Mouse (Mus musculus) neural tube, embryonic 13.5 days (tissue): ENCODE results near the gene Napepld. TPM values are rescaled to one million over a fixed set of nuclear protein-coding genes. Genes with fewer than 3 reads are reported as not detected.
A peak's percentile ranks its signal among the peaks of the same experiment; 100 is the strongest.

Source experiments
- ATAC-seq: fragments of 200-750 bp; cut with Nextera tagmentation; 2 replicates; pipeline ENCODE4 v1.8.0; 2017; ENCODE audit warnings: low read depth, mild to moderate bottlenecking, moderate TSS enrichment, moderate library complexity
- H3K27ac ChIP-seq: fragments of 300-500 bp; sonication (generic); replicated peaks from 2 replicates; pipeline ENCODE4 v1.5.1; 2015; ENCODE audit warnings: moderate library complexity, mild to moderate bottlenecking, inconsistent platforms
- H3K27me3 ChIP-seq: fragments of 300-500 bp; sonication (generic); 2 replicates; pipeline ENCODE4 v1.6.1; 2015; ENCODE audit warnings: mild to moderate bottlenecking, inconsistent platforms
- H3K36me3 ChIP-seq: fragments of 300-500 bp; sonication (generic); 2 replicates; pipeline ENCODE4 v1.6.1; 2015; ENCODE audit warnings: mild to moderate bottlenecking, inconsistent platforms
- H3K4me1 ChIP-seq: fragments of 300-500 bp; sonication (generic); replicated peaks from 2 replicates; pipeline ENCODE4 v1.6.1; 2015; ENCODE audit warnings: inconsistent platforms
- H3K4me2 ChIP-seq: fragments of 300-500 bp; sonication (generic); 2 replicates; pipeline ENCODE4 v1.6.1; 2015; ENCODE audit warnings: inconsistent platforms, mild to moderate bottlenecking, moderate library complexity
- H3K4me3 ChIP-seq: fragments of 300-500 bp; sonication (generic); 2 replicates; pipeline ENCODE4 v1.5.1; 2015; ENCODE audit warnings: mild to moderate bottlenecking, inconsistent platforms
- H3K9ac ChIP-seq: fragments of 300-500 bp; sonication (generic); 2 replicates; pipeline ENCODE4 v1.6.1; 2015; ENCODE audit warnings: moderate library complexity, mild to moderate bottlenecking, inconsistent platforms
- H3K9me3 ChIP-seq: fragments of 300-500 bp; sonication (generic); 2 replicates; pipeline ENCODE4 v1.6.1; 2016; ENCODE audit warnings: inconsistent platforms
- WGBS: fragments of 180-500 bp; shearing (Covaris S2); methylation state at CpG from one replicate; pipeline ENCODE4 v1.1.7; 2015; 5-methylcytosine and 5-hydroxymethylcytosine counted together
- polyA plus RNA-seq: library from polyadenylated mRNA; unstranded; fragments of >200 nt; fragmentation: Nextera tagmentation; extraction: Ambion mirVana; gene quantifications from 2 replicates; pipeline ENCODE4 v1.2.1, GENCODE M21; 2015

Napepld gene
- polyA plus RNA-seq, 1 experiment from 2014 or later: 2.0 TPM

DNA sequence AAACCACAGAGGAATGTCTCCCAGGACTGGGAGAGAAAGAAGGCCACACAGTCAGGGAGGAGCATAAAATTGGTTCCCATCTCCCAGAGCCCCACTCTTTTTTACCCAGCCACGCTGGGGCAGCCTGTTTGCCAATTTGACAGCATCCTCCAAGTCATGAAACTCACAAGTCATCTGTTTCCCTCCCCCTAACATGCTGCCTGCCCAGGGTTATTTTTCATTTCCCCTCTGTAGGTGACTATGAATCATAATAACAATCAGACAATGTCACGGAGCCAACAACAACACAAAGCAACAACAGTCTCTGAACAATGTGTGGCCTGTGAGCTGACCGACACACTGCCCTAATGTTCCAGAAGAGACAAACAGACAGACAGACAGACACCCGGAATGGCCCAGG is 21.2 kb downstream of the Napepld start:
- Histone ChIP-seq H3K4me1 (no peaks in the 10 kb centered on the region), H3K36me3 (peaks cover 30% of the 10 kb centered on the region), H3K27me3 (no peaks in the 10 kb centered on the region), H3K4me3 (no peak overlapping the region), H3K9me3 (0 out of 2 replicates have a peak, but pooled peaks cover 8% of the 10 kb centered on the region), H3K9ac (no peak overlapping the region), H3K27ac (no peak overlapping the region), H3K4me2 (no peak overlapping the region)
- 62% methylated on average over 4 of the region's 4 CpGs for WGBS
- ATAC-seq: no peak

DNA sequence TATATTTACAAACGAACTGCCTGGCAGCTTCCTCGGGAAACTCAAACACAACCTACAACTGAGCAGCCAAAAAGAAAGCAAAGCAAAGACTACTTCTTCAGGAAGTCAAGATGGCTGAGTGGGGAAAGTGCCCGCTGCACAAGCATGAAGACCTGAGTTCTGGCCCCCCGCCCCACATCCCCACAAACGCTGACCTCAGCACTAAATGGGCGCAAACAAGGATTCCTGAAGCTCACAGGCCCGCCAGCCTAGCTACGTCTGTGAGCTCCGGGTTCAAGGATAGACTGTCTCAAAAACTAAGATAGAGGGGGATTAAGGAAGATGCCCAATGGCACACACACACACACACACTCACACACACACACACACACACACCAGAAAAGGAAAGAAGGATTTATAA is 22.8 kb downstream of the Napepld start:
- no peak overlapping the region for H3K4me3 ChIP-seq
- H3K9ac ChIP-seq: no peak overlapping the region
- no peak for ATAC-seq
- H3K27me3 ChIP-seq: no peaks in the 10 kb centered on the region
- WGBS: 93% methylated on average over 9 of the region's 9 CpGs
- H3K9me3 ChIP-seq: no peaks in the 10 kb centered on the region
- no peak overlapping the region for H3K27ac ChIP-seq
- H3K4me1 ChIP-seq: peaks cover 2% of the 10 kb centered on the region
- no peak overlapping the region for H3K4me2 ChIP-seq
- H3K36me3 ChIP-seq: peaks cover 26% of the 10 kb centered on the region

DNA sequence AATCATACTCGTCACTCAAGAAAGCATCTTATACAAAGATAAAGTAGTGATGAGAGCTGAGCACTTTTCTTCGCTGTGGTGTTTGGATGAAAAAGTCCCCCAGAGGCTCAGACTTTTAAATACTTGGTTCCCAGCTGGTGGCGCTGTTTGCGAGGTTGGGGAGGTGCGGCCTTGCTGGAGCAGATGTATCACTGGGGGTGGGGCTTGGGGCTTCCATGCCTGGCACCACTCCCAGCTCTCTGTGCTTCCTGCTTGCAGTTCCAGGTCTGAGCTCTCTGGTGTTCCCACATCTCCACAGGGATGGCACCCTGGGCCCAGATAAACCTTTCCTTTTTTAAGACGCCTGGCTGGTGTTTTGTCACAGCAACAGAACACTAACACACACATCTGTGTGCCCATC is 23.3 kb downstream of the Napepld start:
- no peak overlapping the region for H3K27ac ChIP-seq
- no peak for ATAC-seq
- peaks cover 22% of the 10 kb centered on the region for H3K36me3 ChIP-seq
- 91% methylated on average over 6 of the region's 6 CpGs for WGBS
- H3K4me3 ChIP-seq: no peak overlapping the region
- no peaks in the 10 kb centered on the region for H3K9me3 ChIP-seq
- no peak overlapping the region for H3K9ac ChIP-seq
- H3K4me1 ChIP-seq: peaks cover 6% of the 10 kb centered on the region
- no peaks in the 10 kb centered on the region for H3K27me3 ChIP-seq
- no peak overlapping the region for H3K4me2 ChIP-seq

DNA sequence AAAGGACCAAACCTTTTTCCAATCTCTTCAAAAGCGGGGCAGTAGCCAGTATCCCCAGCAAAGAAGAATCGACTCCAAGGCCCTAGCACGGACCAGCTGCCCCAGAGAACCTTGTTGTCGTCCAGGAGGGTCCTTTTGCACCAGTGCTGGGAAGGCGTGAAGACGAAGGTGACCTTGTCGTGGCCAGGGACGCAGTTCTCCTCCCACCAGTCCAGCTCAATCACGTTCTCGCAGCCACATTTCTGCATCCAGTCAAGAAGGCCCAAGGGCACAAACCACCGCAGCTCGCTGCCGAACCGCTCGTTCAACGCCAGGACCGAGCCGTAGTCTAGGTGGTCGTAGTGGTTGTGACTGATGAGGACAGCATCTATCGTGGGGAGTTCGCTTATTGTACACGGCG is 25.7 kb downstream of the Napepld start:
- Histone ChIP-seq H3K9me3 (no peaks in the 10 kb centered on the region), H3K9ac (no peak overlapping the region), H3K4me3 (no peak overlapping the region), H3K4me2 (no peak overlapping the region), H3K27ac (no peak overlapping the region), H3K27me3 (no peaks in the 10 kb centered on the region), H3K4me1 (peaks cover 8% of the 10 kb centered on the region), H3K36me3 (peaks cover 23% of the 10 kb centered on the region)
- 94% methylated on average over 23 of the region's 23 CpGs for WGBS
- ATAC-seq: no peak

DNA sequence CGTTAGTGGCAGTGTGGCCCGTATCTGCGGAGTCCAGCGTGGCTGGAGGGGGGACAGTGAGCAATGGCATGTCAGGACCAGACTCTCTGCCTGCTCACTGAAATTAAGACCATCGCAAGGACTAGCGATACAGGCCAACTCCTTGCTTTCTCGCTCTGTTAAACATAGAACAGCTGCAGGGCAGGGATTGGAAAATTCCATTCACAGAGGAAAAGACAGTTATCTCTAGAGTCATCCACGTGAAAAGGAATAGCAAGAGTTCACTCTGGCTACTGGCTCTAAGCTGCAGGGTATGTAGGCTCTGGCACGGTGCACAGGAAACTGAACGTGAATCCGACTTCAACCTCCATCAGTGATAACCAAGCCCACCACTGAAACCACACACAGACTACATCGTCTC is 26.2 kb downstream of the Napepld start:
- 71% methylated on average over 12 of the region's 12 CpGs for WGBS
- Histone ChIP-seq H3K36me3 (peaks cover 27% of the 10 kb centered on the region), H3K4me2 (no peak overlapping the region), H3K4me3 (no peak overlapping the region), H3K27ac (0 out of 2 replicates have a peak overlapping the region, but pooled peaks have one; percentile 9), H3K9me3 (no peaks in the 10 kb centered on the region), H3K9ac (no peak overlapping the region), H3K4me1 (peaks cover 8% of the 10 kb centered on the region), H3K27me3 (no peaks in the 10 kb centered on the region)
- no peak for ATAC-seq

DNA sequence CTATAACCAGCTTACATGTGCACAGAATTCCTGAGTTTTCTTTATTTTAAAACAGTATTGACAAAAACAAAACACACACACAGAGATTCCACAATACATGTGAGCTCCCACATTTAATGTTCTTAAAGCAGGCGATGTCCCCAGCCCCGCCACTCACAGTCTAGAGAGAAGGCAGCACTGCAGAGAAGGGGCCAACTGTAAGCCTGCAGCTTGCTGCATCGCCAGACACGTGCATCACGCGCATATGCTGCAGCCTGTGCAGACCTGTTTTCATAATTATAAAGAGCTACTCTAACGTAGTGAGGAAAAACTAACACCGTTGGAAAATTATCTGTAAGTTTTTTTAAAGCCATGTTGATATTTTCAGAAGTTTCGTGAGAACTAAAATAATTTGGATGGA is 27.5 kb downstream of the Napepld start:
- ATAC-seq: no peak
- Histone ChIP-seq H3K9me3 (no peaks in the 10 kb centered on the region), H3K27ac (no peak overlapping the region), H3K4me2 (peak overlapping the region; percentile 43; the same call in 1 of the 2 replicates), H3K27me3 (no peaks in the 10 kb centered on the region), H3K4me3 (no peak overlapping the region), H3K4me1 (peaks cover 8% of the 10 kb centered on the region), H3K9ac (no peak overlapping the region), H3K36me3 (peaks cover 32% of the 10 kb centered on the region)
- 72% methylated on average over 9 of the region's 9 CpGs for WGBS

DNA sequence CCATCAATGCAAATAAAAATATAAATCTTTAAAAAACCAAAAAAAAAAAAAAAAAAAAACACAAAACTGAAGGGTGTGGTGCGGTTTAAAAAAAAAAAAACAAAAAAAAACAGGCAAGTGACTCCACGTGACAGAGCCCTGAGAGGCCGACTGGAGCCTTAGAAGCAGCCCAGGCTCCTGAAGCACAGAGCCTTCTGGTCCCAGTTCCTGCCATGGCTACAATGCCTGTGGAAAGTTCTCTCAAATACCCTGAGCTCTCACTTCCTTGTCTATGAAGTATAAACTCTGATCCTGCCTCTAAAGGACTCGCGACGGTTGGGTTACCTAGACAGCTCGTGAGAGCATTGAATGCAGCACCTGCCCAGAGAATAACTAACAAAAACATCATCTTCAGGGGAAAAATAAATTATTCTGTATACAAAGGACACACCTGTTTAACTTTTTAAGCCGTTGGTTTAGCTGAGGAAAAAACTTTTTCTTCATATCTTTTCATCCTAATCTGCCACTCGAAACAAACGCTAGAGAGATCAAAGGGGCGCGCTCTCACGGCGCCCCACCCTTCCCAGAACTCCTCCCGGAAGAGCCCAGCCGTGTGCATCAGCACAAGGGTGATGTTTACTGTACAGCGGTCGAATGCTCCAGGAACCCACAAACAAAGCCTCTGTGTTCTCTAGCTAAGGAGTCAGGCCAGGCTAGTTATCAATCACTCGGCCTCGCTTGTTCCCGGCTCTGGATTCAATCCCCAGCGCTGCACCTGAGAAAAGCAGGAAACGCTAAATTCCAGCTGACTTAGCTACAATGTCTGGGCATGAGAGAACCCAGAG is 28.2 kb downstream of the Napepld start:
- Histone ChIP-seq H3K4me3 (peak overlapping the region; percentile 16), H3K36me3 (peaks cover 28% of the 10 kb centered on the region), H3K27me3 (no peaks in the 10 kb centered on the region), H3K9me3 (no peaks in the 10 kb centered on the region), H3K9ac (no peak overlapping the region; the same call in 1 of the 2 replicates), H3K27ac (peak overlapping the region; percentile 38), H3K4me1 (peaks cover 8% of the 10 kb centered on the region), H3K4me2 (peak overlapping the region; percentile 43)
- ATAC-seq: peak; percentile 68; the same call in 1 of the 2 replicates
- 43% methylated on average over 23 of the region's 23 CpGs for WGBS

DNA sequence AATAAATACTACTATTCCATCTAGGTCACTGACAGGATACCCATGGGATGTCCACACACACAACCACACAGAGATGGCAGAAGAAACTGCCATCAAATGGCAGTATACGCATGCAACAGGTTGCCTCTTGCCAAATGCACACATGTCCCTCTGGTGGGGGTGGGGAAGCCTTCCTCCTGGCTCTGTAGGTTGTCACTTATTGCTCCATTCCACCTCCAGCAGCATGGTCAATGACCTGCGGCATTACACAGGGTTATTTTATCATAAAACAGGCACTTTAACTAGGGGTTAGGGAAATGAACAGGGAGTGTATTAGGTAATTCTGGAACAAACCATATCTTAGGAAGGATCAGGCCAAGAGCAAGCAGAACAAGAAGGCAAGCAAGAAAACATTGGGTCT is 31.9 kb downstream of the Napepld start:
- no peak overlapping the region for H3K9ac ChIP-seq
- 93% methylated on average over 2 of the region's 2 CpGs for WGBS

DNA sequence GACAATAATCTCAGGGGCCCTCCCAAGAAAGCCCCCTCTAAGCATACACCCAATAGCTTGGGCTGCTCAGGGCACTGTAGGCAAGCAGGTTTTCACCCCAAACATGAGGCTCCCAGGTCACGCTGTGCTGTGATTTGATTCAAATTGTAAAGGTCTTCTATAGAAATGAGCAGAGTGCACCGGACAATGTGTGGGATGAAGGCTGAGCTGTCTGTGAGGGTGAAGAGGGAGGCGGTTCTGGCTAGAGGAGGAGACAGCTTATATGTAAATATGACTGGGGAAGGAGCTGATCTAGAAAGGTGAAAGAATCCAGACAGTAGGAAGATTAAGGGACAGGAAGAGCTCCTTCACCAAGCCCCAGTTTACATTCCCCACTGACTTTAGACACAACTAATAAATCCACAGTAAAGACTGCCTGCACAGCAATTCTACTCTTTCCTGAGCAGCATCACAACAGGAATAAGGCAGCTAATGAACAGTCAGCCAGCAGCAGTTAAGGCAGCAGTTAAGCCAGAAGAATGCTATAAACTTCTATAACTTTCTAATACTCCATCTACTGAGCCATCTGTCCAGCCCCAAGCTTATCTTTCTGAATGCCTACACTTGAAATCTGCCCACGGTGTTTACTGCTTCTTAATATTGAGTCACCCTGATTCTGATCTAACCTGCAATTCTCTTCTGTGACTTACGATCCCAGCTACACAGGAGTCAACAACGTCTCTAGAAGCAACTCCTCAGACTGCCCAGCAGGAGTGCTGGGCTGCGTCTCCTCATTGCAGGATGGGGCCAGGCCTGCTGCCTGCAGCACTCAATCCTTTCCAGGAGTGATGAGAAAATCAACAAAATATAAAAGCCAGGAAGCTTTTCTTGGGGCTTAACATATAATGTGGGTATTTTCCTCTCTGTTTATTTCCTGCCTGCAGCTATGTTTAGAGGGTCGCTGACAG is 33.7 kb downstream of the Napepld start:
- Histone ChIP-seq H3K27ac (no peak overlapping the region), H3K9me3 (no peaks in the 10 kb centered on the region)
- 45% methylated on average over 8 of the region's 8 CpGs for WGBS

More for the DNA sequence above, 31.9 kb downstream of the Napepld start:
- H3K9me3 ChIP-seq: no peaks in the 10 kb centered on the region
- no peak overlapping the region for H3K4me3 ChIP-seq
- H3K27me3 ChIP-seq: no peaks in the 10 kb centered on the region
- H3K4me1 ChIP-seq: peaks cover 20% of the 10 kb centered on the region
- no peak overlapping the region for H3K27ac ChIP-seq
- peaks cover 11% of the 10 kb centered on the region; the same call in 1 of the 2 replicates for H3K36me3 ChIP-seq
- H3K4me2 ChIP-seq: no peak overlapping the region
- no peak for ATAC-seq

DNA sequence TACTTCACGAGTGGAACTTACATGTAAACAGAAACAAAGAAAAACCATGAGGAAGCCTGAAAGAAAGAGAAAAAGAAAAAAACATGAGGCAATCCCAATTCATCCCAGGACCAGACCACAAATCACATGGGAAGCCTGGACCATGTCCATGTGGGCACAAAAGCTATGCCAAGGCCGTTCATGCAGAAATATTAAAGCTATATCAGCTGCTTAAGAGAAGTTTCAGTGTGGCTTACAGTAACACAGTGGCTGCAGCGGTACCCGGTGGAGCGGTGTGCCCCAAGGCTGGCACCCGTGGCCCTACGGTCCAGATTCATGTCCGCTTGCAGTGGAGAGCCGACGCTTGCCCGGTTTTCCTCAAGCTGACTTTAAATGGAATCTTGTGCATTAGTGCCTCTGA is 38.1 kb downstream of the Napepld start:
- no peak overlapping the region for H3K27ac ChIP-seq
- no peak for ATAC-seq
- no peak overlapping the region for H3K9ac ChIP-seq
- no peak overlapping the region for H3K4me3 ChIP-seq
- no peaks in the 10 kb centered on the region for H3K27me3 ChIP-seq
- H3K9me3 ChIP-seq: no peaks in the 10 kb centered on the region
- 86% methylated on average over 11 of the region's 11 CpGs for WGBS
- H3K36me3 ChIP-seq: peaks cover 58% of the 10 kb centered on the region
- H3K4me1 ChIP-seq: peaks cover 19% of the 10 kb centered on the region; the same call in 1 of the 2 replicates
- no peak overlapping the region for H3K4me2 ChIP-seq

More for the DNA sequence above, 33.7 kb downstream of the Napepld start:
- H3K36me3 ChIP-seq: peaks cover 27% of the 10 kb centered on the region
- no peak for ATAC-seq
- H3K27me3 ChIP-seq: no peaks in the 10 kb centered on the region
- H3K4me2 ChIP-seq: no peak overlapping the region
- H3K4me1 ChIP-seq: peaks cover 12% of the 10 kb centered on the region; the same call in 1 of the 2 replicates
- H3K9ac ChIP-seq: no peak overlapping the region
- no peak overlapping the region for H3K4me3 ChIP-seq

DNA sequence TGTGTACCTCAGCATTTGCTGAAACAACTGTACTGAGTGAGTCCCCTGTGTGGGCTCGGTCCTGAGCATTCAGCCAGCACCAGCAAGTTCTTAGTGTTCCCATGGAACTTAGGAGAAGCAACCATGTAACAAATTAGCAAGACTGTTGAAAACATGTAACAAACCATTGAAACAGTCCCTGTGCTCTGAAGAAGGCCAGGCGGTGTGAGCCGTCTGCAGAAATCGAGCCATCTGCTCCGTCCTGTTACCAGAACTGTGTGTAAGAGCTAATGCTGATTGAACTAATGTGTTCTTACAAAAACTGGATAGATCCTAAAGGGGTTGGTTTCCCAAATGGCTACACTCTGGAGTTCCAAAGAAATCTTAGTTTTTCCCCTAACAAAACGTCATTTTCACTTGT is 40.3 kb downstream of the Napepld start:
- 95% methylated on average over 6 of the region's 6 CpGs for WGBS
- Histone ChIP-seq H3K4me1 (peaks cover 7% of the 10 kb centered on the region; the same call in 1 of the 2 replicates), H3K27me3 (no peaks in the 10 kb centered on the region), H3K27ac (no peak overlapping the region), H3K36me3 (peaks cover 72% of the 10 kb centered on the region), H3K4me2 (no peak overlapping the region), H3K4me3 (no peak overlapping the region), H3K9ac (no peak overlapping the region), H3K9me3 (no peaks in the 10 kb centered on the region)
- no peak for ATAC-seq
